Mouse (Mus musculus) adrenal gland, postnatal 0 days (tissue): Measurements from ENCODE around the gene Vmn2r81. TPM values are rescaled to one million over a fixed set of nuclear protein-coding genes. Genes with fewer than 3 reads are reported as not detected.

Source experiments
- polyA plus RNA-seq: library from polyadenylated mRNA; unstranded; fragments of >200 nt; fragmentation: Nextera tagmentation; extraction: Ambion mirVana; gene quantifications from 2 replicates; pipeline ENCODE4 v1.2.1, GENCODE M21; 2015

The Vmn2r81 gene
- not detected in 2 replicates for polyA plus RNA-seq

DNA sequence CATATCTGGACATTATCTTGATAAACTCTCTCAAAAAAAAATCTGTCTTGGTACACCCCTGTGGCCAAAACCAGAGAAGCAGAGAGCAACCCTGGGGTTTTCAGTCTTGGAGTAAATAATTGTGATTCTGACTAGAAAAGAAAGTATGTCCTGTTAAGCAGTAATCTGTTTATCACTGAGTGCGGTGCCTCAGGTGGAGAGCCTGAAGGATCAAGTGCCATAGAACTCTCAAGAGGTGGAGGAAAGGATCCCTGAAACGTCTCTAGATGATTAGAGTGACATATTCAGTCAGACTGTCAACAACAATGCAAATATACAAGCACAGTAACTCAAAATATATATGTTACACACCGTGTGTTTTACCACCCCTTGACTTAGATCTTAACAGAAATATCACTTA lies at the start of gene Vmn2r81:
Gene Vmn2r81 (plus strand): TSS at position 301 of the 400 bp plus-strand sequence.

Other genes starting within 250 kb of the Vmn2r81 start
- not detected in 2 replicates for gene Olfr1351, start 235.2 kb upstream of the Vmn2r81 start, polyA plus RNA-seq
- 0.30 TPM in 1 of 2 replicates, not detected in the other for gene Olfr57, start 219.0 kb upstream of the Vmn2r81 start, polyA plus RNA-seq
- gene 2610008E11Rik, start 150.1 kb upstream of the Vmn2r81 start, polyA plus RNA-seq, result 15.4 and 16.1 TPM in 2 replicates
- gene Vmn2r80, start 98.9 kb upstream of the Vmn2r81 start, polyA plus RNA-seq, result not detected in 2 replicates
- not detected in 2 replicates for gene Vmn2r82, start 108.8 kb downstream of the Vmn2r81 start, polyA plus RNA-seq
- gene Vmn2r83, start 221.0 kb downstream of the Vmn2r81 start, polyA plus RNA-seq, result not detected in 2 replicates